Mouse (Mus musculus): Measurements from ENCODE around the gene Slc7a9.

The Slc7a9 gene

GRCm38 (mm10) chr7:35447501-35447900 is 1.1 kb upstream of the Slc7a9 start:
- H3K27me3 ChIP-seq (ENCODE audit: insufficient read depth, low read length): peaks cover 14% of the 10 kb centered on the region; the same call in 1 of the 2 replicates
- H3K9me3 ChIP-seq (ENCODE audit: low read length): peaks cover 6% of the 10 kb centered on the region; the same call in 1 of the 2 replicates
- H3K4me3 ChIP-seq (replicated peaks; ENCODE audit: low read length): peak overlapping the region; percentile 41
- peaks cover 44% of the 10 kb centered on the region for H3K4me1 ChIP-seq (replicated peaks; ENCODE audit: low read depth, low read length)
- H3K36me3 ChIP-seq (ENCODE audit: insufficient read depth, low read length): no peaks in the 10 kb centered on the region
- TF ChIP-seq CTCF (conservative IDR thresholded peaks at IDR 0.05; ENCODE audit: low read length) (no peak), NANOG (IDR thresholded peaks at IDR 0.05; ENCODE audit: borderline replicate concordance, low read length) (no peak)

- Histone ChIP-seq H3K4me1 (replicated peaks; ENCODE audit: low read depth, low read length) (peaks cover 52% of the 10 kb centered on the region), H3K36me3 (ENCODE audit: insufficient read depth, low read length) (no peaks in the 10 kb centered on the region), H3K9me3 (ENCODE audit: low read length) (peaks cover 6% of the 10 kb centered on the region; the same call in 1 of the 2 replicates), H3K27me3 (ENCODE audit: insufficient read depth, low read length) (peaks cover 9% of the 10 kb centered on the region; the same call in 1 of the 2 replicates), H3K4me3 (replicated peaks; ENCODE audit: low read length) (no peak overlapping the region)
- no peak for TF ChIP-seq NANOG (IDR thresholded peaks at IDR 0.05; ENCODE audit: borderline replicate concordance, low read length)
- TF ChIP-seq CTCF (conservative IDR thresholded peaks at IDR 0.05; ENCODE audit: low read length): no peak
- TF ChIP-seq POU5F1 (IDR thresholded peaks at IDR 0.05; ENCODE audit: borderline replicate concordance, low read length): no peak
These were observed 271 bp downstream of the Slc7a9 start for GRCm38 (mm10) chr7:35448867-35449266.

- H3K4me3 ChIP-seq (replicated peaks; ENCODE audit: low read length): no peak overlapping the region
- no peaks in the 10 kb centered on the region for H3K27me3 ChIP-seq (ENCODE audit: insufficient read depth, low read length)
- no peak for TF ChIP-seq POU5F1 (IDR thresholded peaks at IDR 0.05; ENCODE audit: borderline replicate concordance, low read length)
- TF ChIP-seq NANOG (IDR thresholded peaks at IDR 0.05; ENCODE audit: borderline replicate concordance, low read length): no peak
- TF ChIP-seq CTCF (conservative IDR thresholded peaks at IDR 0.05; ENCODE audit: low read length): no peak
- H3K9me3 ChIP-seq (ENCODE audit: low read length): no peaks in the 10 kb centered on the region
- H3K4me1 ChIP-seq (replicated peaks; ENCODE audit: low read depth, low read length): peaks cover 11% of the 10 kb centered on the region
- no peaks in the 10 kb centered on the region for H3K36me3 ChIP-seq (ENCODE audit: insufficient read depth, low read length)
These were observed 7.7 kb downstream of the Slc7a9 start for GRCm38 (mm10) chr7:35456091-35456814.

- no peak for TF ChIP-seq CTCF (conservative IDR thresholded peaks at IDR 0.05; ENCODE audit: low read length)
- TF ChIP-seq POU5F1 (IDR thresholded peaks at IDR 0.05; ENCODE audit: borderline replicate concordance, low read length): no peak
- TF ChIP-seq NANOG (IDR thresholded peaks at IDR 0.05; ENCODE audit: borderline replicate concordance, low read length): no peak
- Histone ChIP-seq H3K4me3 (replicated peaks; ENCODE audit: low read length) (no peak overlapping the region), H3K36me3 (ENCODE audit: insufficient read depth, low read length) (peaks cover 17% of the 10 kb centered on the region), H3K27me3 (ENCODE audit: insufficient read depth, low read length) (no peaks in the 10 kb centered on the region), H3K9me3 (ENCODE audit: low read length) (no peaks in the 10 kb centered on the region), H3K4me1 (replicated peaks; ENCODE audit: low read depth, low read length) (peaks cover 29% of the 10 kb centered on the region)
These were observed 12.4 kb downstream of the Slc7a9 start for GRCm38 (mm10) chr7:35460971-35461370.

GRCm38 (mm10) chr7:35465027-35465426 is 16.4 kb downstream of the Slc7a9 start:
- Histone ChIP-seq H3K4me3 (replicated peaks; ENCODE audit: low read length) (no peak overlapping the region), H3K4me1 (replicated peaks; ENCODE audit: low read depth, low read length) (peaks cover 66% of the 10 kb centered on the region), H3K27me3 (ENCODE audit: insufficient read depth, low read length) (no peaks in the 10 kb centered on the region), H3K36me3 (ENCODE audit: insufficient read depth, low read length) (peaks cover 55% of the 10 kb centered on the region), H3K9me3 (ENCODE audit: low read length) (no peaks in the 10 kb centered on the region)
- no peak for TF ChIP-seq CTCF (conservative IDR thresholded peaks at IDR 0.05; ENCODE audit: low read length)
- no peak for TF ChIP-seq NANOG (IDR thresholded peaks at IDR 0.05; ENCODE audit: borderline replicate concordance, low read length)
- TF ChIP-seq POU5F1 (IDR thresholded peaks at IDR 0.05; ENCODE audit: borderline replicate concordance, low read length): no peak

GRCm38 (mm10) chr7:35467856-35468255 is 19.3 kb downstream of the Slc7a9 start:
- Histone ChIP-seq H3K4me3 (replicated peaks; ENCODE audit: low read length) (no peak overlapping the region), H3K36me3 (ENCODE audit: insufficient read depth, low read length) (peaks cover 77% of the 10 kb centered on the region), H3K27me3 (ENCODE audit: insufficient read depth, low read length) (no peaks in the 10 kb centered on the region), H3K4me1 (replicated peaks; ENCODE audit: low read depth, low read length) (peaks cover 58% of the 10 kb centered on the region), H3K9me3 (ENCODE audit: low read length) (no peaks in the 10 kb centered on the region)
- TF ChIP-seq NANOG (IDR thresholded peaks at IDR 0.05; ENCODE audit: borderline replicate concordance, low read length): peak; percentile 48; the same call in 1 of the 2 replicates
- TF ChIP-seq POU5F1 (IDR thresholded peaks at IDR 0.05; ENCODE audit: borderline replicate concordance, low read length): no peak
- no peak for TF ChIP-seq CTCF (conservative IDR thresholded peaks at IDR 0.05; ENCODE audit: low read length)

- Histone ChIP-seq H3K4me3 (replicated peaks; ENCODE audit: low read length) (no peak overlapping the region), H3K4me1 (replicated peaks; ENCODE audit: low read depth, low read length) (peaks cover 39% of the 10 kb centered on the region), H3K9me3 (ENCODE audit: low read length) (no peaks in the 10 kb centered on the region), H3K27me3 (ENCODE audit: insufficient read depth, low read length) (no peaks in the 10 kb centered on the region), H3K36me3 (ENCODE audit: insufficient read depth, low read length) (peaks cover 81% of the 10 kb centered on the region)
- TF ChIP-seq POU5F1 (IDR thresholded peaks at IDR 0.05; ENCODE audit: borderline replicate concordance, low read length) (no peak), CTCF (conservative IDR thresholded peaks at IDR 0.05; ENCODE audit: low read length) (no peak), NANOG (IDR thresholded peaks at IDR 0.05; ENCODE audit: borderline replicate concordance, low read length) (no peak)
These were observed 22.2 kb downstream of the Slc7a9 start for GRCm38 (mm10) chr7:35470794-35471193.

- H3K4me1 ChIP-seq (replicated peaks; ENCODE audit: low read depth, low read length): no peaks in the 10 kb centered on the region
These were observed 27.9 kb downstream of the Slc7a9 start for GRCm38 (mm10) chr7:35476457-35476856.

More at GRCm38 (mm10) chr7:35476457-35476856, 27.9 kb downstream of the Slc7a9 start:
- no peak for TF ChIP-seq NANOG (IDR thresholded peaks at IDR 0.05; ENCODE audit: borderline replicate concordance, low read length)
- TF ChIP-seq CTCF (conservative IDR thresholded peaks at IDR 0.05; ENCODE audit: low read length): no peak
- no peak for TF ChIP-seq POU5F1 (IDR thresholded peaks at IDR 0.05; ENCODE audit: borderline replicate concordance, low read length)
- Histone ChIP-seq H3K36me3 (ENCODE audit: insufficient read depth, low read length) (peaks cover 81% of the 10 kb centered on the region), H3K4me3 (replicated peaks; ENCODE audit: low read length) (no peak overlapping the region), H3K27me3 (ENCODE audit: insufficient read depth, low read length) (no peaks in the 10 kb centered on the region), H3K9me3 (ENCODE audit: low read length) (no peaks in the 10 kb centered on the region)

Data from E14TG2a.4 (cell line).